Mouse (Mus musculus) T-cell, adult 2 months (primary cell): ENCODE measurements at regions not wholly inside any gene's neighbourhood (a gene's known extent, or its start where the extent isn't known, plus 50 kb on each side); places are given as distances from the start of the nearest gene placed in this dataset.

ENCODE experiments used
- DNase-seq: peaks from one replicate; pipeline ENCODE4 v3.0.0; 2022; ENCODE audit warnings: low spot score

GRCm38 (mm10) chr5:73930205-73930604 lies 138.0 kb downstream of the Usp46 start:
- no peak for DNase-seq

DNA sequence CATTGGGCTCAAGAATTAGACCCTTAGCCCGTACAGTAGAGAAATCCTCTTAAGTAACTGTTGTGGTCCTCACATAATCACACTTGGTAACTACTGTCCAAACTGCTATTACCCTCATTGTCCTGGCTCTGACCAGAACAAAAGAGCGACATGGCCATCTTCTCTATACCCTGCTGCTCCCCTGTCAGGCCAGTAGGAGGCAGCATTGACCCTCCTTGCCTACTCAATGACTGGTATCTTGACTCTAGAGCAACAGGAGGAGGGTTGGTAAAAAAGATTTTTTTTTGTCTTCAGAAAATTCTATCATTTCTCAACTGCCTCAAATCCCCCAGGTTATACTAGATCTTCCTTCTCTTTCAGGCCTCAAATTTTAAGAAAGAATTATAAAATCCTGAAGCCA lies 130.4 kb downstream of the Usp46 start:
- peak; percentile 7 for DNase-seq

GRCm38 (mm10) chr5:73938450-73938849 lies 129.8 kb downstream of the Usp46 start:
- DNase-seq: no peak

DNA sequence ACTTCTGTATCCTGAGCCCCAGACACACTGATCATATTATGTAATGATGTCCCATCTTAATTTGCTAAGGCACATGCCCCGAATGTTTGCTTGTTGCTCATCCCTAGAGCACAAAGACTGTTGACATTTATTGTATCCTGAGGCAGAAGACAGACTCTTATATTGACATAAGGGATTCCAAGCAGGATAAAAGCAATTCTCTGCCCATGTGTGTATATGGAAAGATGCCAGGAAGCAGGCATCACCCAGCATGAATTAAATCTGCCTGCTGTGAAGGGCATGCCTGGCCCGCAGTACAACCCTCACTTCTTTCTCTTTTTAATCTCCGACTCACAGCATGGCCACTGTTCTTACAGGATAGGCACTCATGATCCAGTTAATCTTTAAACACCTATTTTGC lies 125.3 kb downstream of the Usp46 start:
- no peak for DNase-seq

DNA sequence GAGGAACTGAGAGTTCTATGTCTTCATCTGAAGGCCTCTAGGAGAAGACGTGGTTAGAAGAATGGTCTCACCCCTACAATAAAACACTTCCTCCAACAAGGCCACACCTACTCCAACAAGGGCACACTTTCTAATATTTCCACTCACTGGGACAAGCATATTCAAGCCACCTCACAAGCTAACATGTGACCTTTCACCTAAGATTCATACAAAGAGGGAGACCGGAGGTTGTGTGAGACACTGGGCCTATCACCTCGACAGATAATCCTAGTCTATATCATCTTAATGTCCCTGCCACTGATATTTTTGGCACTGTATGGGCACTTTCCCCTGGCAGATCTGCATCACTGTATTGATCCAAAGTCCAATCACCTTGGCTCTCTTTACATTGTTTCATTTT lies 122.6 kb downstream of the Usp46 start:
- DNase-seq: no peak

DNA sequence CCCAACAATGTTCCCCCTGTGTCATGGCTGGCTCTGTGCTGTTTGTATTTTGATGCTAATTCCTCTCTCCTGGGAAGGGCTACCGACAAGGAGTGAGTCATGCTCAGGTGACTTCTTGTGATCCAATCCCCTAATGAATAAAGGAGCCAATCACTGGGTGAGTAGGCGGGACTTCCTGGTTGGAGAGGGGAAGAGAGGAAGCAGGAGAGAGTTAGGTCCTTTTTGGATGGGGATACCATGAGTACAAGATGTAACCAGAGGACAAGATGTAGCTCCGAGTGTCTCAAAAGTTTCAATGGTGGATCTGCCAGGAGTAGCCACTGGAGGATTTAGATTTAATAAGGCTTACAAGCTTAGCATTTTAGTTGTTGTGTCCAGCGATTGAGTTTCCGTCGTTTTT lies 122.1 kb downstream of the Usp46 start:
- no peak for DNase-seq

GRCm38 (mm10) chr5:73948031-73948899 lies 120.0 kb downstream of the Usp46 start:
- no peak for DNase-seq
